Mouse (Mus musculus) neural tube, embryonic 14.5 days (tissue): ENCODE results near the gene Rhox13. TPM values are rescaled to one million over a fixed set of nuclear protein-coding genes. Genes with fewer than 3 reads are reported as not detected.
A peak's percentile ranks its signal among the peaks of the same experiment; 100 is the strongest.

Experiments used
- ATAC-seq: fragments of 200-750 bp; cut with Nextera tagmentation; 2 replicates; pipeline ENCODE4 v1.8.0; 2017; ENCODE audit warnings: low read depth, mild to moderate bottlenecking, moderate TSS enrichment, moderate library complexity
- H3K27ac ChIP-seq: fragments of 300-500 bp; sonication (generic); 2 replicates; pipeline ENCODE4 v1.5.1; 2014; ENCODE audit warnings: low read depth, mild to moderate bottlenecking, control low read depth, low read length, moderate library complexity, mixed read lengths
- H3K27me3 ChIP-seq: fragments of 300-500 bp; sonication (generic); 2 replicates; pipeline ENCODE4 v1.6.1; 2014; ENCODE audit warnings: low read length; ENCODE audit not compliant: control insufficient read depth, insufficient read depth
- H3K36me3 ChIP-seq: fragments of 300-500 bp; sonication (generic); 2 replicates; pipeline ENCODE4 v1.6.1; 2014; ENCODE audit warnings: low read length, mixed read lengths; ENCODE audit not compliant: control insufficient read depth, insufficient read depth
- H3K4me1 ChIP-seq: fragments of 300-500 bp; sonication (generic); 2 replicates; pipeline ENCODE4 v1.6.1; 2014; ENCODE audit warnings: low read length; ENCODE audit not compliant: control insufficient read depth, insufficient read depth
- H3K4me2 ChIP-seq: fragments of 300-500 bp; sonication (generic); 2 replicates; pipeline ENCODE4 v1.6.1; 2014; ENCODE audit warnings: mild to moderate bottlenecking, low read depth, low read length, control low read depth
- H3K4me3 ChIP-seq: fragments of 300-500 bp; sonication (generic); 2 replicates; pipeline ENCODE4 v1.5.1; 2014; ENCODE audit warnings: low read depth, low read length, control low read depth, mixed read lengths
- H3K9ac ChIP-seq: fragments of 300-500 bp; sonication (generic); replicated peaks from 2 replicates; pipeline ENCODE4 v1.6.1; 2014; ENCODE audit warnings: low read depth, mild to moderate bottlenecking, control low read depth, low read length, mixed read lengths
- H3K9me3 ChIP-seq: fragments of 300-500 bp; sonication (generic); 2 replicates; pipeline ENCODE4 v1.6.1; 2016; ENCODE audit warnings: low read length; ENCODE audit not compliant: control insufficient read depth
- WGBS: fragments of 180-500 bp; shearing (Covaris S2); extraction: QIAGEN DNeasy Blood & Tissue Kit; methylation state at CpG from one replicate; pipeline ENCODE4 v1.1.7; 2014; 5-methylcytosine and 5-hydroxymethylcytosine counted together
- polyA plus RNA-seq: library from polyadenylated mRNA; unstranded; fragments of >200 nt; fragmentation: Nextera tagmentation; extraction: Ambion mirVana; gene quantifications from 2 replicates; pipeline ENCODE4 v1.2.1, GENCODE M21; 2014

Rhox13 gene
- not detected in 2 replicates for polyA plus RNA-seq

- no peaks in the 10 kb centered on the region for H3K36me3 ChIP-seq
- H3K9me3 ChIP-seq: no peaks in the 10 kb centered on the region
- no peak within 1 kb of the TSS for H3K9ac ChIP-seq
- 96% methylated on average over 20 of the region's 20 CpGs for WGBS
- H3K4me1 ChIP-seq: no peaks in the 10 kb centered on the region
- no peak for ATAC-seq
- no peak within 1 kb of the TSS for H3K4me2 ChIP-seq
- no peaks in the 10 kb centered on the region for H3K27me3 ChIP-seq
- no peak within 1 kb of the TSS for H3K4me3 ChIP-seq
- no peak within 1 kb of the TSS for H3K27ac ChIP-seq
Observed at GRCm38 (mm10) chrX:38120982-38121381, at the start of gene Rhox13. Gene Rhox13, plus strand, starts transcription at chrX:38121219.

- no peaks in the 10 kb centered on the region for H3K27me3 ChIP-seq
- H3K27ac ChIP-seq: no peak overlapping the region
- no peak overlapping the region for H3K9ac ChIP-seq
- no peak overlapping the region for H3K4me3 ChIP-seq
- H3K36me3 ChIP-seq: no peaks in the 10 kb centered on the region
- ATAC-seq: 0 out of 2 replicates have a peak, but pooled peaks have one; percentile 38
- H3K4me1 ChIP-seq: no peaks in the 10 kb centered on the region
- H3K4me2 ChIP-seq: no peak overlapping the region
- no peaks in the 10 kb centered on the region for H3K9me3 ChIP-seq
- 14% methylated on average over 12 of the region's 12 CpGs for WGBS
Observed at GRCm38 (mm10) chrX:38084226-38084625, 36.8 kb upstream of the Rhox13 start.

GRCm38 (mm10) chrX:38085041-38085440 lies 36.0 kb upstream of the Rhox13 start, which contains the start of gene Rhox11:
Gene Rhox11, minus strand, starts transcription at chrX:38085141.
- 88% methylated on average over 9 of the region's 9 CpGs for WGBS
- Histone ChIP-seq H3K9ac (no peak within 1 kb of the TSS), H3K9me3 (no peaks in the 10 kb centered on the region), H3K4me1 (no peaks in the 10 kb centered on the region), H3K4me3 (no peak within 1 kb of the TSS), H3K4me2 (no peak within 1 kb of the TSS), H3K36me3 (no peaks in the 10 kb centered on the region), H3K27me3 (no peaks in the 10 kb centered on the region), H3K27ac (no peak within 1 kb of the TSS)
- no peak for ATAC-seq

- Histone ChIP-seq H3K4me1 (no peaks in the 10 kb centered on the region), H3K27ac (no peak within 1 kb of the TSS), H3K4me2 (no peak within 1 kb of the TSS), H3K9ac (no peak within 1 kb of the TSS), H3K36me3 (no peaks in the 10 kb centered on the region), H3K9me3 (no peaks in the 10 kb centered on the region), H3K27me3 (no peaks in the 10 kb centered on the region), H3K4me3 (no peak within 1 kb of the TSS)
- WGBS: 83% methylated on average over 4 of the region's 4 CpGs
- ATAC-seq: no peak
Observed at GRCm38 (mm10) chrX:38110807-38111206, 10.2 kb upstream of the Rhox13 start, which contains the start of gene Rhox12. Gene Rhox12, minus strand, starts transcription at chrX:38110907.

GRCm38 (mm10) chrX:38121478-38121877 lies 459 bp downstream of the Rhox13 start:
- Histone ChIP-seq H3K4me3 (no peak overlapping the region), H3K27ac (no peak overlapping the region), H3K9ac (no peak overlapping the region), H3K4me2 (no peak overlapping the region), H3K4me1 (no peaks in the 10 kb centered on the region), H3K36me3 (no peaks in the 10 kb centered on the region), H3K27me3 (no peaks in the 10 kb centered on the region), H3K9me3 (no peaks in the 10 kb centered on the region)
- 86% methylated on average over 27 of the region's 34 CpGs for WGBS
- no peak for ATAC-seq

- WGBS: 53% methylated on average over 1 of the region's 1 CpGs
Observed at GRCm38 (mm10) chrX:38159097-38159496, 38.1 kb downstream of the Rhox13 start.

GRCm38 (mm10) chrX:38165315-38165714 lies 44.3 kb downstream of the Rhox13 start:
- no peak overlapping the region for H3K9ac ChIP-seq
- H3K4me2 ChIP-seq: no peak overlapping the region
- no peaks in the 10 kb centered on the region for H3K27me3 ChIP-seq
- no peaks in the 10 kb centered on the region for H3K4me1 ChIP-seq
- no peaks in the 10 kb centered on the region for H3K9me3 ChIP-seq
- ATAC-seq: no peak
- 75% methylated on average over 3 of the region's 3 CpGs for WGBS
- H3K4me3 ChIP-seq: no peak overlapping the region
- no peaks in the 10 kb centered on the region for H3K36me3 ChIP-seq
- H3K27ac ChIP-seq: no peak overlapping the region

More at GRCm38 (mm10) chrX:38159097-38159496, 38.1 kb downstream of the Rhox13 start:
- Histone ChIP-seq H3K27me3 (no peaks in the 10 kb centered on the region), H3K4me3 (no peak overlapping the region), H3K36me3 (no peaks in the 10 kb centered on the region), H3K4me2 (no peak overlapping the region), H3K9ac (no peak overlapping the region), H3K4me1 (no peaks in the 10 kb centered on the region), H3K9me3 (no peaks in the 10 kb centered on the region), H3K27ac (no peak overlapping the region)
- no peak for ATAC-seq

- ATAC-seq: no peak
- Histone ChIP-seq H3K9me3 (no peaks in the 10 kb centered on the region), H3K9ac (no peak overlapping the region), H3K4me3 (no peak overlapping the region), H3K4me2 (no peak overlapping the region), H3K4me1 (no peaks in the 10 kb centered on the region), H3K36me3 (no peaks in the 10 kb centered on the region), H3K27ac (no peak overlapping the region), H3K27me3 (no peaks in the 10 kb centered on the region)
- 80% methylated on average over 9 of the region's 9 CpGs for WGBS
Observed at GRCm38 (mm10) chrX:38166064-38166463, 45.0 kb downstream of the Rhox13 start.

- no peaks in the 10 kb centered on the region for H3K27me3 ChIP-seq
- H3K4me2 ChIP-seq: no peak overlapping the region
- ATAC-seq: no peak
- no peak overlapping the region for H3K4me3 ChIP-seq
- H3K9ac ChIP-seq: no peak overlapping the region
- no peak overlapping the region for H3K27ac ChIP-seq
- 88% methylated on average over 4 of the region's 4 CpGs for WGBS
- no peaks in the 10 kb centered on the region for H3K36me3 ChIP-seq
- no peaks in the 10 kb centered on the region for H3K9me3 ChIP-seq
- H3K4me1 ChIP-seq: no peaks in the 10 kb centered on the region
Observed at GRCm38 (mm10) chrX:38166592-38166991, 45.6 kb downstream of the Rhox13 start.
